Mouse (Mus musculus): ENCODE results near the gene L2hgdh. TPM values are rescaled to one million over a fixed set of nuclear protein-coding genes. Genes with fewer than 3 reads are reported as not detected.

Gene L2hgdh
- total RNA-seq, 2 experiments from 2014 or later: 37.6 to 42.5 TPM

- DNase-seq (ENCODE audit: low spot score): no peak
These were observed 7.5 kb upstream of the L2hgdh start for GRCm38 (mm10) chr12:69732221-69732620.

GRCm38 (mm10) chr12:69730306-69730705 lies 5.6 kb upstream of the L2hgdh start:
- no peak for DNase-seq (ENCODE audit: low spot score)

DNA sequence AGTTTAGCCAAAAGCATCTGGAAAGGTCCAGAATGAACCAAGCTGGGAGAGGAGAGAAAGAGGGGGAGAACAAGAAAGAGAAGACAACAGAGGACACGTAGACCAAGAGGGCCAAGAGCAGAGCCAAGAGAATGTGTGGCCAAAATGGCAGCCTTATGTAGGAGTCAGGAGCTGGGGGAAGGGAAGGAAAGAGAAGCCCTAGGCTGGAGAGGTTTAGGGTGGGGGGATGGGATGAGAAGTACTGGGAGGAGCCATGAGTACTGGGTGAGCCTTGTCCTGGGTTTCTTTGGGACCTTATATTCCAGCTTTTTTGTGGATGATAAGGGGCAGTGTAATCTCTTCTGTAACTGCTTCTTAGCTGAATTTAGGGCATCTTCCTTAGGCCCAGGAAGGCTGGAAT lies 4.6 kb upstream of the L2hgdh start:
- no peak for DNase-seq (ENCODE audit: low spot score)

GRCm38 (mm10) chr12:69724018-69724710 lies 509 bp downstream of the L2hgdh start:
- DNase-seq (ENCODE audit: low spot score): no peak

- DNase-seq (ENCODE audit: low spot score): no peak
These were observed 1.3 kb downstream of the L2hgdh start for GRCm38 (mm10) chr12:69723376-69723775.

DNA sequence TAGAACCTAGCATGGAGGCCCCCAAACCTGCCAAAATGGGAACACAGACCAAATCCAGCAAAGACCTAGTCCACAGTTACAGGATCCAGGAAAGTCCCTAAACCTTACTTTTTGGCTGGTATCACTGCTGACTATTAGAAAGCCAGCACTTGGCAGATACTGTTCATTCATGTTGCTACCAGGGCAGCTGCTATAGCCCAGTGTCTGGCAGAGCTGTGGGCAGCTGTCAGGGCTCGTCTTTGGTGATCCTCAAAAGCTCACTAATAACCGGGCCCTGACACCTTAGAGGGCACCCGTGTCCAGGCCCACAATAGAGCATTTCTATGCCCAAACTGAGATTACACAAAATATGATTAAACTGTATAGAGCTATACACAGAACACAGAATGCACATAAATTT lies 1.8 kb downstream of the L2hgdh start:
- no peak for DNase-seq (ENCODE audit: low spot score)

GRCm38 (mm10) chr12:69713628-69714027 lies 11.0 kb downstream of the L2hgdh start:
- no peak for DNase-seq (ENCODE audit: low spot score)

- DNase-seq (ENCODE audit: low spot score): no peak
These were observed 19.7 kb downstream of the L2hgdh start for GRCm38 (mm10) chr12:69704799-69705458.

DNA sequence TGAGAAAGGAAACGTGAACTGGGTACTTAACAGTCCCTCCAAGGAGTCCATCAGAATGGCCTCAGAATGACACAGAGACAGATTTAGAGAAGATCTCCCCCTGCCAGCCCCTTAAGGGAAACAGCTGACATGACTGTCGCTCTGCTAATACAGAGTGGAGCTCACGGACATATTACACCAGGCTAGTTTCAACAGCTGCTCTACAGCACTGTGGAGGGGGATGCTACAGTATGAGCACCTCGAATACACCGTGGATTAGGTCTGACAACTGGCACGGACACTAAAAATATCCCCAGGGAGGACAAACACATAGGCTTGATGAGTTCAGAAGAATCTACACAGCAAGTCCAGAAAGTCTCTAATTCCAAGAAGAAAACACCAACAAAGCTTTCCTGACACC lies 26.3 kb downstream of the L2hgdh start:
- DNase-seq (ENCODE audit: low spot score): no peak

DNA sequence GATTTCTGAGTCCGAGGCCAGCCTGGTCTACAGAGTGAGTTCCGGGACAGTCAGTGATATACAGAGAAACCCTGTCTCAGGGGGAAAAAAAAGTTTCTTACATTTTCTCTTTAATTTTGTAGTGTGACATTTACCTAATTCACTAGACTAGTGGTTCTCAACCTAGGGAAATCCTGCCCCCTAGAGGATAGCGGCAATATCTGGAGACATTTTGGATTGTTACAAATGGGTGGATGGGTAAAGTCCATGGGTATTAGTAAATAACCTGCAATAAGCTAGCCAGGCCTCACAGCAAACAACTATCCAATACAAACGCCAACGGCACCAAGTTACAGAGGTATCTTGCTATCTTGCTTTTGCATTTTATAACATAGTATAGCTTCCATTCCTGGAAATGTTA lies 27.9 kb downstream of the L2hgdh start:
- peak; percentile 62 for DNase-seq (ENCODE audit: low spot score)

GRCm38 (mm10) chr12:69693471-69693870 lies 31.2 kb downstream of the L2hgdh start:
- no peak for DNase-seq (ENCODE audit: low spot score)

DNA sequence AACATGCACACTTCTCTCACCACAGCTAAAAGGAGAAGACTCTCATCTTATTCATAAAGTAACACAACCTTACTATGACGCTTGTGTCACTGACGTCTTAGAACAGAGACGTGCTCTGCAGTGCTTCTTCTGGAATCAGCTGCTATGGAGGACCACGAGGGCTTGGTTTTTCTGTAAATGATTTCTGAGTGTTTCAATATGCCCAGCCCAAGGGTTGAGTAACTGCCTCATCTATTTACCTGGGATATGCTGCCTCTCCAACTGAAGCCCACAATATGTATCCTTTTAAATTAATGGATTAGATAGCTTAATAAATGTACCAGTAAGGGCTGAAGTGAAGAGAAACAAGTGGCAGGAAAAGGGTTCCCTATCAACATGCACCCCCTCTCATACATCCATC lies 34.0 kb downstream of the L2hgdh start:
- no peak for DNase-seq (ENCODE audit: low spot score)

DNA sequence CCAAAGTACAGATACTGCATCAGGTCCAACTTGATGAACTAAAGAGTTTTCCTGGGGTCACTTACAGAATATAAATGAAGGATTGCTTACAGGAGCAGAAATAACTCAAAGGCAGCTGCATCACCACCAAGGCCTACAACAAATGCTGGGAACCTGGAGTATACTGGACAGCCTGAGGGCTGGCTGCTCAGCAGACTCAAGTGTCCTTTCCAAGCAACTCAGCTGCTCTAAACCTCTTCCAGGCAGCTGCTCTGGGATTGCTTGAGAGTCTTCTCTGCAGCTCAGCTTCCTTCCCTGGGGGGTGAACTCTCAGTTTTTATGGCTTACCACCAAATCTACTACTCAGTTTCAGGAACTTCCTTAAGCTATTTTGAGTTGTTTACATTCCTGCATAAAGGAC lies 35.6 kb downstream of the L2hgdh start:
- DNase-seq (ENCODE audit: low spot score): no peak

- no peak for DNase-seq (ENCODE audit: low spot score)
These were observed 36.3 kb downstream of the L2hgdh start for GRCm38 (mm10) chr12:69688368-69688767.

DNA sequence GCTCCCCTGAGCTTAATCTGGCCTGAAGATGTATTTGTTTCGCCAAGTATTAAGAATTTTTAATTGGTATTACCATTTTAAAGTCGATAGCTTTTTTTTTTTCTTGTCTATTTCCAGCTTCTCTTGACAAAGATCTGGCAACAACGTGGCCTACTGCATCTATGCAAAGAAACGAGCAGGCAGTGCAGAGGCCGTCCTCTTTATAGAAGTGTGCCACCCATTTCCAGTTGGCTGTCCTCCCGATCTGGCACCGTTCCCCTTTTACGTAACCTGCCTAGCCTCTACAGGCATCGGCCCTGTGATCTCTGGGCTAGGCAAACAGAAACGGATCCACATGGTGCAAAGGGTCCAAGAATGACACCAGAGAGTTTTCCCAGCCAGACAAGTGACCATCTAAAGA lies 41.1 kb downstream of the L2hgdh start:
- DNase-seq (ENCODE audit: low spot score): peak; percentile 94

- DNase-seq (ENCODE audit: low spot score): peak; percentile 27
These were observed 41.8 kb downstream of the L2hgdh start for GRCm38 (mm10) chr12:69682788-69683419.

GRCm38 (mm10) chr12:69682065-69682787 lies 42.4 kb downstream of the L2hgdh start:
- peak; percentile 87 for DNase-seq (ENCODE audit: low spot score)

DNA sequence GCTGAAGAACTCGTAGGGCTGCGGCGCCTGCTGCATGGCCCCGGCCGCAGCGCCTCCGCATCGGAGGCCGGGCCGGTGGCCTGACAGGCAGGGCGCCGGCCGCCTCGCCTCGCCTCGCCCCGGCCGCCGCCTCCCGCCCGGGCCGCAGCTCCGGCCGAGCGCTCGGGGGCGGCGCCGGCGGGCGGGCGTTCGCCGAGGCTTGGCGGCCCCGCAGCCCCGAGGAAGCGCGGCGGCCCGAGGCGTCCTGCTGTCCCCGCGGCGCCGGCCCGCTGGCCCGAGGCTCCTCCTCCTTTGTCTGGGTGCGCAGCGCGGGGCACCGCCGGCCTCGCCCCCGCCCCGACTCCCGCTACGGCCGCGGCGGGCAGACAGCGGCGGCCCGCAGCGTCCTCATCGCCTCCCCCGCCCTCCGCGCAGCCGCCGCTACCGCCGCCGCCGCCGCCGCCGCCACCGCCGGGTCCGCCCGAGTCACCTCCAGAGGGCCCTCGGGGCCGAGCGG lies 43.1 kb downstream of the L2hgdh start, which contains the start of gene Sos2:
Sos2 (minus strand) TSS at position 287 of the 496 bp plus-strand sequence.
- DNase-seq (ENCODE audit: low spot score): peak; percentile 46

DNA sequence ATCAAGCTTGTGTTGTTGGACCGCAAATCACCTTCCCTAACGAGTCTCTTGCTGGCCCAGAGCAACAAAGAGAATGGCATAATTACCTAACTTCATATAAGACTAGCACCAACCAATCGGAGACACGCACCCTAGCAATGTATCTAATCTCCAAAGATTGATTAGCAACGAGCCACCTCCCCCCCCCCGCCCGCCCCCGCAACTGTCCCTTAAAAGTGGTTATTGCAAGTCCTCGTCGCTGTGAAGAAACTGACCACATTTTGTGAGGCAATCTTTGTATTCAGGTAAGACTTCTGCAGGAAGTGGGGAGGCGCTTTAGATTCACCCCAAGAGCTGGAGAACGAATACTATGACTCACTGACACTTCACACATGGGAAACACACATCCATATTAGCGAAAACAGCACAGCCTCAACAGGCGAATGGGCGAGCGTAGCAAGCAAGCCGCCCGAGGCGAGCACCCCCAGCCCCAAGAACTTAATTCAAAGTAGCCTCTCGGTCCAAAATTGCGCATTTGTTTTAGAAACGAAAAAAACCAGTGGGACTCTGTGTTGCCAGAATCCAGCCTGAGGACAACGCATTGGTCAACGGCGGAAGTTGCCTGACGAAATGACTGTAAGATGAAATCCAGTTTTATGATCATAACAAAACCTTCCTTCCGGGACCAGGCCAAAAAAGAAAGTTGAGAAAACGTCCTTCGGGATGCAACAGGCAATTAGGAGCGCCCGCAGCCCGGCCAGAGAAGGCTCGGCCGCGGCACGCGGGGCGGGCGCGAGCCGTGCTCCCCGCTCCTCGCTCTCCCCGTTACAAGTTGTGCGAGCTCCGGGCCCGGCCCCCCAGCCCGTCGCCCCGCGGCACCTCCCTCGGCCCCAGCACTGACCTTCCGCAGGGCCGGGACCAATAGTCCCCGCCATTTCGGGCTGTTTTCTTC lies 43.8 kb downstream of the L2hgdh start:
- peak; percentile 41 for DNase-seq (ENCODE audit: low spot score)

GRCm38 (mm10) chr12:69676157-69676556 lies 48.5 kb downstream of the L2hgdh start:
- no peak for DNase-seq (ENCODE audit: low spot score)

Measured in gastrocnemius, adult 18-20 months (tissue).